Mouse (Mus musculus): ENCODE measurements around the gene Senp2. TPM values are rescaled to one million over a fixed set of nuclear protein-coding genes. Genes with fewer than 3 reads are reported as not detected.

Senp2 gene
- total and polyA plus RNA-seq, 3 experiments: 37.8 to 60.8 (median 42.8) TPM

GRCm38 (mm10) chr16:22095751-22096150 lies 86.5 kb downstream of the Senp2 start:
- H3K9me3 ChIP-seq (replicated peaks; ENCODE audit: low read length): no peaks in the 10 kb centered on the region
- H3K79me2 ChIP-seq (replicated peaks; ENCODE audit: control insufficient read depth, extremely low read depth, insufficient read depth, poor library complexity, severe bottlenecking): no peaks in the 10 kb centered on the region
- in situ Hi-C loops (cut with MboI; ENCODE audit: low pct_ligation_motif_present, low pct_unique_long_range_greater_than_20kb, low sequenced_read_pairs) (no loop called here), dilution Hi-C loops (cut with MboI; ENCODE audit: extremely low pct_ligation_motif_present, extremely low pct_unique_long_range_greater_than_20kb, low sequenced_read_pairs) (no loop called here)
- TF ChIP-seq MXI1 (IDR thresholded peaks at IDR 0.05; ENCODE audit: low read depth, low read length) (no peak), ELF1 (IDR thresholded peaks at IDR 0.05; ENCODE audit: low read depth, low read length) (no peak), RAD21 (IDR thresholded peaks at IDR 0.05; ENCODE audit: low read depth, low read length) (no peak), USF2 (conservative IDR thresholded peaks at IDR 0.05; ENCODE audit: low read depth, low read length) (no peak)
- no peak for DNase-seq (ENCODE audit: extremely low read depth)
- no peak overlapping the region for H3K9ac ChIP-seq (ENCODE audit: insufficient read depth, low read depth)
- no peak overlapping the region for H3K27ac ChIP-seq (ENCODE audit: insufficient read depth, low read depth)
- H3K4me1 ChIP-seq (ENCODE audit: control insufficient read depth in 1 of 2, insufficient read depth in 2 of 2): peaks cover 6 to 29% of the 10 kb centered on the region in 2 experiments; a peak in 3 of 4 replicates
- no peak overlapping the region for H3K4me2 ChIP-seq (ENCODE audit: insufficient read depth, low read depth, poor library complexity, severe bottlenecking)
- no peaks in the 10 kb centered on the region for H3K27me3 ChIP-seq (replicated peaks)
- H3K4me3 ChIP-seq (replicated peaks in 1 of 3; ENCODE audit: low read depth in 2 of 3, low read length in 2 of 3, poor library complexity in 1 of 3): no peak overlapping the region
- H3K36me3 ChIP-seq (replicated peaks in 1 of 2; ENCODE audit: control insufficient read depth in 1 of 2, insufficient read depth in 1 of 2, low read length in 1 of 2): no peaks in the 10 kb centered on the region

GRCm38 (mm10) chr16:22097659-22098058 lies 88.4 kb downstream of the Senp2 start:
- Histone ChIP-seq H3K27ac (ENCODE audit: insufficient read depth, low read depth) (no peak overlapping the region), H3K4me3 (replicated peaks in 1 of 3; ENCODE audit: low read depth in 2 of 3, low read length in 2 of 3, poor library complexity in 1 of 3) (no peak overlapping the region)
- no peak for DNase-seq (ENCODE audit: extremely low read depth)

More at GRCm38 (mm10) chr16:22097659-22098058, 88.4 kb downstream of the Senp2 start:
- Histone ChIP-seq H3K27me3 (replicated peaks) (peaks cover 1% of the 10 kb centered on the region), H3K9me3 (replicated peaks; ENCODE audit: low read length) (no peaks in the 10 kb centered on the region), H3K4me2 (ENCODE audit: insufficient read depth, low read depth, poor library complexity, severe bottlenecking) (no peak overlapping the region), H3K36me3 (replicated peaks in 1 of 2; ENCODE audit: control insufficient read depth in 1 of 2, insufficient read depth in 1 of 2, low read length in 1 of 2) (no peaks in the 10 kb centered on the region), H3K4me1 (ENCODE audit: control insufficient read depth in 1 of 2, insufficient read depth in 2 of 2) (peaks cover 6 to 28% of the 10 kb centered on the region in 2 experiments; a peak in 3 of 4 replicates), H3K79me2 (replicated peaks; ENCODE audit: control insufficient read depth, extremely low read depth, insufficient read depth, poor library complexity, severe bottlenecking) (no peaks in the 10 kb centered on the region), H3K9ac (ENCODE audit: insufficient read depth, low read depth) (no peak overlapping the region)
- dilution Hi-C loops (cut with MboI; ENCODE audit: extremely low pct_ligation_motif_present, extremely low pct_unique_long_range_greater_than_20kb, low sequenced_read_pairs) (no loop called here), in situ Hi-C loops (cut with MboI; ENCODE audit: low pct_ligation_motif_present, low pct_unique_long_range_greater_than_20kb, low sequenced_read_pairs) (no loop called here)
- no peak for TF ChIP-seq NRF1 (IDR thresholded peaks at IDR 0.05; ENCODE audit: low read depth, low read length)
- TF ChIP-seq USF2 (conservative IDR thresholded peaks at IDR 0.05; ENCODE audit: low read depth, low read length): no peak
- no peak for TF ChIP-seq ZC3H11A (IDR thresholded peaks at IDR 0.05; ENCODE audit: low read depth, low read length)
- no peak for TF ChIP-seq MAZ (IDR thresholded peaks at IDR 0.05; ENCODE audit: low read depth, low read length)
- TF ChIP-seq CHD1 (IDR thresholded peaks at IDR 0.05; ENCODE audit: low read depth, low read length): no peak
- no peak for TF ChIP-seq POLR2A (IDR thresholded peaks at IDR 0.05; ENCODE audit: low read depth, low read length)
- TF ChIP-seq RCOR1 (conservative IDR thresholded peaks at IDR 0.05; ENCODE audit: low read depth, low read length): no peak
- no peak for TF ChIP-seq NELFE (IDR thresholded peaks at IDR 0.05; ENCODE audit: low read depth, low read length)

Other genes with a start within 250 kb of the Senp2 start
- 2.9 TPM in 2 replicates for gene Ehhadh, start 221.7 kb upstream of the Senp2 start, total RNA-seq (2012; rRNA removed)
- gene Ehhadh, start 221.7 kb upstream of the Senp2 start, total RNA-seq (2014; rRNA removed): 0.47 and 0.93 TPM in 2 replicates
- 0.86 and 1.1 TPM in 2 replicates for gene Ehhadh, start 221.7 kb upstream of the Senp2 start, polyA plus RNA-seq (2012; ENCODE audit: insufficient read length, low read depth)
- 0.42 and 0.89 TPM in 2 replicates for gene Map3k13, start 215.1 kb upstream of the Senp2 start, total RNA-seq (2012; rRNA removed)
- gene Map3k13, start 215.1 kb upstream of the Senp2 start, total RNA-seq (2014; rRNA removed): 0.20 and 0.32 TPM in 2 replicates
- gene Map3k13, start 215.1 kb upstream of the Senp2 start, polyA plus RNA-seq (2012; ENCODE audit: insufficient read length, low read depth): 1.3 TPM in 2 replicates
- gene Tmem41a, start 61.9 kb upstream of the Senp2 start, total RNA-seq (2012; rRNA removed): 43.5 and 52.4 TPM in 2 replicates
- gene Tmem41a, start 61.9 kb upstream of the Senp2 start, total RNA-seq (2014; rRNA removed): 59.9 and 62.0 TPM in 2 replicates
- 87.1 and 93.9 TPM in 2 replicates for gene Tmem41a, start 61.9 kb upstream of the Senp2 start, polyA plus RNA-seq (2012; ENCODE audit: insufficient read length, low read depth)
- 3.4 and 6.1 TPM in 2 replicates for gene Liph, start 13.8 kb upstream of the Senp2 start, total RNA-seq (2012; rRNA removed)
- 2.2 and 3.2 TPM in 2 replicates for gene Liph, start 13.8 kb upstream of the Senp2 start, total RNA-seq (2014; rRNA removed)
- 2.1 and 2.6 TPM in 2 replicates for gene Liph, start 13.8 kb upstream of the Senp2 start, polyA plus RNA-seq (2012; ENCODE audit: insufficient read length, low read depth)
- 0.25 and 0.51 TPM in 2 replicates for gene Igf2bp2, start 153.8 kb downstream of the Senp2 start, total RNA-seq (2012; rRNA removed)
- gene Igf2bp2, start 153.8 kb downstream of the Senp2 start, total RNA-seq (2014; rRNA removed): 0.22 and 0.43 TPM in 2 replicates
- 1.3 and 1.5 TPM in 2 replicates for gene Igf2bp2, start 153.8 kb downstream of the Senp2 start, polyA plus RNA-seq (2012; ENCODE audit: insufficient read length, low read depth)

All from CH12.LX (cell line).